24 mouse cellular contexts compared by ENCODE assay signal in genomic region chr10:94640067-94640466, GRCm38 (mm10).
"Had no signal": no experiment of that assay in that cellular context is flagged by ENCODE, and none has a peak within 500 bp of the region (broad histone marks: within the 10 kb centered on the region; RNA-seq: fewer than 3 reads in every experiment).

No protein-coding gene starts in this region.

- H3K9me3 ChIP-seq: liver, embryonic 12.5 days; liver, embryonic 15.5 days; lung, embryonic 15.5 days; midbrain, embryonic 12.5 days; midbrain, embryonic 15.5 days; neural tube, embryonic 13.5 days had no signal

- H3K36me3 ChIP-seq: limb, embryonic 13.5 days; liver, embryonic 12.5 days; liver, embryonic 15.5 days; lung, embryonic 15.5 days; midbrain, embryonic 12.5 days; midbrain, embryonic 15.5 days; neural tube, embryonic 13.5 days had no signal

- H3K27me3 ChIP-seq: limb, embryonic 13.5 days; liver, embryonic 12.5 days; liver, embryonic 15.5 days; lung, embryonic 15.5 days; midbrain, embryonic 12.5 days; midbrain, embryonic 15.5 days; neural tube, embryonic 13.5 days had no signal

- H3K4me3 ChIP-seq: layer of hippocampus, adult 2 months; limb, embryonic 13.5 days; liver, embryonic 12.5 days; liver, embryonic 15.5 days; lung, embryonic 15.5 days; midbrain, embryonic 12.5 days; midbrain, embryonic 15.5 days; myocyte; neural tube, embryonic 13.5 days had no signal

- ATAC-seq: intestine, embryonic 16.5 days; liver, embryonic 12.5 days; midbrain, embryonic 15.5 days had no signal

- DNase-seq: kidney, adult 18-20 months; kidney, adult 9 months; kidney, postnatal 25 days; layer of hippocampus, adult 9-11 months; left cerebral cortex, postnatal 4 days; liver; lung, adult 18-20 months; lung, postnatal 10 days; lung, postnatal 36 days; retina, postnatal 1 day; right cerebral cortex, postnatal 25 days; thymus, adult 18-20 months; thymus, postnatal 36 days had no signal

- H3K27ac ChIP-seq: kidney, postnatal 0 days; layer of hippocampus, adult 2 months; limb, embryonic 13.5 days; liver, embryonic 12.5 days; liver, embryonic 15.5 days; lung, embryonic 15.5 days; midbrain, embryonic 12.5 days; midbrain, embryonic 15.5 days; neural tube, embryonic 13.5 days had no signal

- H3K4me1 ChIP-seq: limb, embryonic 13.5 days; liver, embryonic 12.5 days; liver, embryonic 15.5 days; lung, embryonic 15.5 days; midbrain, embryonic 12.5 days; midbrain, embryonic 15.5 days; neural tube, embryonic 13.5 days had no signal

- H3K4me2 ChIP-seq: limb, embryonic 13.5 days; liver, embryonic 12.5 days; liver, embryonic 15.5 days; lung, embryonic 15.5 days; midbrain, embryonic 12.5 days; midbrain, embryonic 15.5 days; neural tube, embryonic 13.5 days had no signal

- H3K9ac ChIP-seq: limb, embryonic 13.5 days; liver, embryonic 12.5 days; liver, embryonic 15.5 days; lung, embryonic 15.5 days; midbrain, embryonic 12.5 days; midbrain, embryonic 15.5 days; neural tube, embryonic 13.5 days had no signal
